Mouse (Mus musculus) forebrain, embryonic 15.5 days (tissue): ENCODE measurements at regions not wholly inside any gene's neighbourhood (a gene's known extent, or its start where the extent isn't known, plus 50 kb on each side); places are given as distances from the start of the nearest gene placed in this dataset.

Experiments
- ATAC-seq: fragments of 200-750 bp; cut with Nextera tagmentation; replicated peaks from 2 replicates; pipeline ENCODE4 v1.8.0; 2017; ENCODE audit warnings: mild to moderate bottlenecking, moderate TSS enrichment, moderate library complexity
- H3K27ac ChIP-seq: fragments of 300-500 bp; sonication (generic); replicated peaks from 2 replicates; pipeline ENCODE4 v1.5.1; 2015; ENCODE audit warnings: mild to moderate bottlenecking, inconsistent platforms
- H3K27me3 ChIP-seq: fragments of 300-500 bp; sonication (generic); 2 replicates; pipeline ENCODE4 v1.6.1; 2015; ENCODE audit warnings: inconsistent platforms
- H3K36me3 ChIP-seq: fragments of 300-500 bp; sonication (generic); 2 replicates; pipeline ENCODE4 v1.6.1; 2015; ENCODE audit warnings: mild to moderate bottlenecking, inconsistent platforms
- H3K4me1 ChIP-seq: fragments of 300-500 bp; sonication (generic); 2 replicates; pipeline ENCODE4 v1.6.1; 2015; ENCODE audit warnings: inconsistent platforms
- H3K4me2 ChIP-seq: fragments of 300-500 bp; sonication (generic); replicated peaks from 2 replicates; pipeline ENCODE4 v1.6.1; 2015; ENCODE audit warnings: mild to moderate bottlenecking, inconsistent platforms
- H3K4me3 ChIP-seq: fragments of 300-500 bp; sonication (generic); 2 replicates; pipeline ENCODE4 v1.5.1; 2015; ENCODE audit warnings: mild to moderate bottlenecking, inconsistent platforms
- H3K9ac ChIP-seq: fragments of 300-500 bp; sonication (generic); replicated peaks from 2 replicates; pipeline ENCODE4 v1.6.1; 2015; ENCODE audit warnings: mild to moderate bottlenecking, inconsistent platforms
- H3K9me3 ChIP-seq: fragments of 300-500 bp; sonication (generic); 2 replicates; pipeline ENCODE4 v1.6.1; 2016; ENCODE audit warnings: inconsistent platforms
- WGBS: fragments of 180-500 bp; shearing (Covaris S2); methylation state at CpG from one replicate; pipeline ENCODE4 v1.1.7; 2015; ENCODE audit warnings: mixed read lengths; 5-methylcytosine and 5-hydroxymethylcytosine counted together

GRCm38 (mm10) chr6:148598746-148599337 lies 154.7 kb upstream of the Tmtc1 start:
- Histone ChIP-seq H3K27me3 (no peaks in the 10 kb centered on the region), H3K9me3 (no peaks in the 10 kb centered on the region), H3K27ac (no peak overlapping the region), H3K4me3 (peak overlapping the region; percentile 18), H3K4me2 (peak overlapping the region; percentile 40), H3K36me3 (no peaks in the 10 kb centered on the region), H3K4me1 (peaks cover 15% of the 10 kb centered on the region), H3K9ac (no peak overlapping the region)
- 1% methylated on average over 16 of the region's 16 CpGs for WGBS
- peak; percentile 86 for ATAC-seq

- WGBS: 74% methylated on average over 3 of the region's 3 CpGs
- H3K4me3 ChIP-seq: no peak overlapping the region
- no peaks in the 10 kb centered on the region for H3K27me3 ChIP-seq
- H3K36me3 ChIP-seq: no peaks in the 10 kb centered on the region
- H3K4me2 ChIP-seq: no peak overlapping the region
- H3K27ac ChIP-seq: no peak overlapping the region
- no peak overlapping the region for H3K9ac ChIP-seq
- no peak for ATAC-seq
- no peaks in the 10 kb centered on the region for H3K9me3 ChIP-seq
- H3K4me1 ChIP-seq: peaks cover 15% of the 10 kb centered on the region
Observed at GRCm38 (mm10) chr6:148595009-148595770, 151.0 kb upstream of the Tmtc1 start.

GRCm38 (mm10) chr6:148588971-148589370 lies 144.8 kb upstream of the Tmtc1 start:
- H3K9ac ChIP-seq: no peak overlapping the region
- ATAC-seq: no peak
- no peak overlapping the region for H3K4me2 ChIP-seq
- WGBS: 51% methylated on average over 4 of the region's 4 CpGs
- H3K9me3 ChIP-seq: no peaks in the 10 kb centered on the region
- H3K36me3 ChIP-seq: no peaks in the 10 kb centered on the region
- H3K27me3 ChIP-seq: no peaks in the 10 kb centered on the region
- H3K27ac ChIP-seq: no peak overlapping the region
- no peak overlapping the region for H3K4me3 ChIP-seq
- H3K4me1 ChIP-seq: no peaks in the 10 kb centered on the region; the same call in 1 of the 2 replicates

- 68% methylated on average over 10 of the region's 10 CpGs for WGBS
- Histone ChIP-seq H3K4me3 (no peak overlapping the region), H3K36me3 (no peaks in the 10 kb centered on the region), H3K27ac (no peak overlapping the region), H3K4me1 (no peaks in the 10 kb centered on the region; the same call in 1 of the 2 replicates), H3K9ac (no peak overlapping the region), H3K27me3 (no peaks in the 10 kb centered on the region), H3K4me2 (no peak overlapping the region), H3K9me3 (no peaks in the 10 kb centered on the region)
- peak; percentile 76 for ATAC-seq
Observed at GRCm38 (mm10) chr6:148586439-148587321, 142.5 kb upstream of the Tmtc1 start.

DNA sequence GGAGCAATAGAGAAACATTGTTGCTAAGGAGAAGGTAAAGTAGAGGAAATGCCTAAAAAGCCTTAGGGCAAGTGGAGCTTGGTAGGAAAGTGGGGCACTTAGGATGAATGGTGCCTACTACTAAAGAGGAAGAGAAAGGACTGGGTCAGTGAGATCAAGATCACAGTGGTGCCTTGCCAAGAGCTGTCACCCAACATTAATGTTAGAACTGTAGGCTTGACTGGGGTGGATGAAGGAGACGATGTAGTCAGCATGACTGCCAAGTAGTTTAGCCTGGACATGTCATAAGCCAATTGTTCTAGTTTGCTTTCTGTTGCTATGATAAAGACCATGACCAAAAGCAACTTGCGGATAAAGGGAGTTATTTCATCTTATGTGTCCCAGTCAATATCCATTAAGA lies 139.9 kb upstream of the Tmtc1 start:
- H3K27me3 ChIP-seq: no peaks in the 10 kb centered on the region
- no peaks in the 10 kb centered on the region; the same call in 1 of the 2 replicates for H3K4me1 ChIP-seq
- ATAC-seq: no peak
- no peak overlapping the region for H3K9ac ChIP-seq
- H3K36me3 ChIP-seq: no peaks in the 10 kb centered on the region
- no peak overlapping the region for H3K4me2 ChIP-seq
- H3K9me3 ChIP-seq: no peaks in the 10 kb centered on the region
- WGBS: 81% methylated on average over 2 of the region's 2 CpGs
- H3K27ac ChIP-seq: no peak overlapping the region
- H3K4me3 ChIP-seq: no peak overlapping the region

- Histone ChIP-seq H3K9me3 (no peaks in the 10 kb centered on the region), H3K4me1 (peaks cover 12% of the 10 kb centered on the region), H3K4me2 (no peak overlapping the region), H3K4me3 (no peak overlapping the region), H3K9ac (no peak overlapping the region), H3K27ac (peak overlapping the region; percentile 57), H3K27me3 (no peaks in the 10 kb centered on the region), H3K36me3 (no peaks in the 10 kb centered on the region)
- WGBS: 48% methylated on average over 3 of the region's 3 CpGs
- ATAC-seq: peak; percentile 33; the same call in 1 of the 2 replicates
Observed at GRCm38 (mm10) chr6:148578281-148578680, 134.1 kb upstream of the Tmtc1 start.

DNA sequence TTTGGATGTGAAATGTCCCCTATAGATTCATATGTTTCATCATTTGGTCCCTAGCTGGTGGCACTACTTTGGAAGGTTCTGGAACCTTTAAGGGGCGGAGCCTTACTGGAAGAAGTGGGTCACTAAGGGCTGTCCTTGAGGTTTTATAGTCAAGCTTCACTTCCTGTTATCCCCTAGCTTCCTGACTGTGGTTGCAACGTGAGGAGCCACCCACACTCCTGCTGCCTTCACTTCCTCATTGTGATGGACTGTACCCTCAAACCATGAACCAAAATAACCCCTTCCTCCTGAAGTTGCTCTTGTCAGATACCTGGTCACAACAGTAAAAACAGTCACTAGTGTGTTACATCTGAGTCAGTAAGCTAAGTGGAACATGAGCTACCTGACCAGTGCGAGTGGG lies 133.5 kb upstream of the Tmtc1 start:
- Histone ChIP-seq H3K27me3 (no peaks in the 10 kb centered on the region), H3K36me3 (no peaks in the 10 kb centered on the region), H3K4me2 (no peak overlapping the region), H3K9me3 (no peaks in the 10 kb centered on the region), H3K27ac (peak overlapping the region; percentile 57; the same call in 1 of the 2 replicates), H3K4me3 (no peak overlapping the region), H3K9ac (no peak overlapping the region), H3K4me1 (peaks cover 12% of the 10 kb centered on the region)
- 91% methylated on average over 3 of the region's 3 CpGs for WGBS
- ATAC-seq: 0 out of 2 replicates have a peak, but pooled peaks have one; percentile 9

DNA sequence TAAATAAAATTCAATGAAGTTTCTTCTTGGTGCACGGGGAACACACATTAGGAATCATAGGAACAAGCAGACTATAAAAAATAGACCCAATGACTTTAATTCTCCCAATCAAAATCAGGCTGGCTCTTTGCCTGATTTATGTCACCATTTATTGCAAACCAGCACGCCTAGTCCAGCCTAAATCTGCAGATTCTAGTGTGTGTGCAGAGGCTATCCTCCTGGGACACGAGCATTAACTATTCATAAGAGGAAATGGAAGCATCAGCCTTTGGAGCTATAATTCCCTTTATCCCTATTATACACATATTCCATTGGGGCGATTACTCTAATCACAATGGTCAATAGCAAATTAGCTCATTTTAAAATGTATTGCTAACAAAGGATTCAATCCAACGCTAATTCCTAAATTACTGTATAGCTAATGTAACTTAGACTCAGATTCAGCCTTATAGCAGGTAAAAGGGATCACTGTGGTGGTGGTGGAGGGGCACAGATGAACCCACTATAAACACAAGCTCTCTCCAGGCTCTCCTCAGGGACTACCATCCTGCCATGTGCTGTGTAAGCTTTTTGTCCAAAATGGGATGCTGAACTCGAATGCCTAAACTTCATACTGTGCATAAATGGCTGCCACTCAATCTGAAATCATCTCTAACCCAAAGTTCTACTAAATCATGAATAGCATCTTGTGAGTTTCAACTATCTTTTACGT lies 130.7 kb upstream of the Tmtc1 start:
- Histone ChIP-seq H3K27ac (no peak overlapping the region), H3K36me3 (no peaks in the 10 kb centered on the region), H3K9ac (no peak overlapping the region), H3K4me1 (peaks cover 16% of the 10 kb centered on the region), H3K4me3 (no peak overlapping the region), H3K4me2 (no peak overlapping the region), H3K9me3 (no peaks in the 10 kb centered on the region), H3K27me3 (no peaks in the 10 kb centered on the region)
- WGBS: 81% methylated on average over 7 of the region's 7 CpGs
- no peak for ATAC-seq

DNA sequence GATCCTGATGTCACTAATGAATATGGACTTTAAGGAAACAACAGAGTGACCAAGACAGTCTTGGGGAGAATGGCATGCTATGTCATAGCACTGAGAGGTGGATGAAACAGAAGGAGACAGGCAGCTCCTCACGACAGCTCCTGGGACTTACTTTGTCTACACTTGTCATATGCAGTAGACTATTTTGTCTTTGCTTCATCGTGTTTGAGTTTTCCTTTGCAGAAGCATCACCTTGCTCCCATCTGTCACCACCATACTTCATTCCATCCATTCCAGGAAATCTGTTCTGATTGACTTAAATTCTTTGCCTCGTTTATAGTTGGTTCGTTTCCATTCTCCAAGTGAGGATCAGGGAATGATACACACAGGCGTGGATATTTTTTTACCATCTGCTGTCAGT lies 128.0 kb upstream of the Tmtc1 start:
- 62% methylated on average over 5 of the region's 5 CpGs for WGBS
- H3K9me3 ChIP-seq: no peaks in the 10 kb centered on the region
- no peak for ATAC-seq
- H3K4me3 ChIP-seq: no peak overlapping the region
- H3K9ac ChIP-seq: no peak overlapping the region
- H3K36me3 ChIP-seq: no peaks in the 10 kb centered on the region
- H3K4me2 ChIP-seq: no peak overlapping the region
- 0 out of 2 replicates have a peak, but pooled peaks cover 4% of the 10 kb centered on the region for H3K4me1 ChIP-seq
- peak overlapping the region; percentile 51 for H3K27ac ChIP-seq
- H3K27me3 ChIP-seq: no peaks in the 10 kb centered on the region

GRCm38 (mm10) chr6:148571651-148572050 lies 127.5 kb upstream of the Tmtc1 start:
- Histone ChIP-seq H3K4me3 (no peak overlapping the region), H3K27ac (peak overlapping the region; percentile 51), H3K36me3 (no peaks in the 10 kb centered on the region), H3K9ac (no peak overlapping the region), H3K4me2 (no peak overlapping the region), H3K9me3 (no peaks in the 10 kb centered on the region), H3K27me3 (no peaks in the 10 kb centered on the region), H3K4me1 (0 out of 2 replicates have a peak, but pooled peaks cover 4% of the 10 kb centered on the region)
- WGBS: 50% methylated on average over 3 of the region's 3 CpGs
- ATAC-seq: peak; percentile 89

GRCm38 (mm10) chr6:148564146-148564545 lies 120.0 kb upstream of the Tmtc1 start:
- H3K36me3 ChIP-seq: no peaks in the 10 kb centered on the region
- H3K27ac ChIP-seq: no peak overlapping the region
- peaks cover 4% of the 10 kb centered on the region; the same call in 1 of the 2 replicates for H3K4me1 ChIP-seq
- H3K9ac ChIP-seq: no peak overlapping the region
- ATAC-seq: peak; percentile 38; the same call in 1 of the 2 replicates
- H3K4me3 ChIP-seq: no peak overlapping the region
- H3K27me3 ChIP-seq: no peaks in the 10 kb centered on the region
- 11% methylated on average over 2 of the region's 2 CpGs for WGBS
- no peak overlapping the region for H3K4me2 ChIP-seq
- H3K9me3 ChIP-seq: no peaks in the 10 kb centered on the region
